Mouse (Mus musculus) CD4-positive, CD25-positive, alpha-beta regulatory T cell, adult 4 months (primary cell): Measurements from ENCODE around the gene Gm20509. TPM values are rescaled to one million over a fixed set of nuclear protein-coding genes. Genes with fewer than 3 reads are reported as not detected.

Experiments used
- polyA plus RNA-seq, 2 experiments: library from polyadenylated mRNA; unstranded; fragments of 100-300 nt; shearing (Covaris generic); gene quantifications; one replicate each; pipeline ENCODE4 v1.2.1; 2017

Gene Gm20509
- polyA plus RNA-seq, 2 experiments from 2014 or later = not detected

Other genes starting within 250 kb of the Gm20509 start
- gene Pygo1, start 176.8 kb upstream of the Gm20509 start, polyA plus RNA-seq = not detected
- gene Dyx1c1, start 143.7 kb upstream of the Gm20509 start, polyA plus RNA-seq = 1 to 10 TPM; 3.7 to 4.0 TPM
- under 1 TPM in 1 of 2 experiments, not detected in 1; 0.27 TPM for gene Gm44503, start 143.6 kb upstream of the Gm20509 start, polyA plus RNA-seq
- gene Ccpg1os, start 117.1 kb upstream of the Gm20509 start, polyA plus RNA-seq = 1 to 10 TPM; 5.7 to 9.5 TPM
- gene Ccpg1, start 117.0 kb upstream of the Gm20509 start, polyA plus RNA-seq = 100 to 1,000 TPM in 1 of 2 experiments, 10 to 100 TPM in 1; 85.9 to 106 TPM
- 10 to 100 TPM; 14.2 to 22.2 TPM for gene Pigb, start 62.1 kb upstream of the Gm20509 start, polyA plus RNA-seq
- gene Rab27a, start 57.6 kb upstream of the Gm20509 start, polyA plus RNA-seq = 10 to 100 TPM; 34.9 to 86.7 TPM
- gene Khdc3, start 634 bp upstream of the Gm20509 start, polyA plus RNA-seq = under 1 TPM in 1 of 2 experiments, not detected in 1; 0.44 TPM
- 10 to 100 TPM; 78.8 to 89.1 TPM for gene Rsl24d1, start 11.0 kb downstream of the Gm20509 start, polyA plus RNA-seq